17 mouse cellular contexts compared by ENCODE assay signal in genomic region chr14:102477162-102477561, GRCm38 (mm10).
"Had no signal": no experiment of that assay in that cellular context is flagged by ENCODE, and none has a peak within 500 bp of the region (broad histone marks: within the 10 kb centered on the region; RNA-seq: fewer than 3 reads in every experiment).

No protein-coding gene starts in this region.

- DNase-seq: left cerebral cortex, postnatal 4 days; liver; liver, embryonic 13.5 days; liver, postnatal 0 days; lung, adult 18-20 months; lung, adult 2 months; lung, embryonic 14.5 days; lung, postnatal 10 days; lung, postnatal 14 days; lung, postnatal 36 days; lung, postnatal 4 days; midbrain, embryonic 14.5 days had no signal

- ATAC-seq: liver, embryonic 12.5 days; liver, postnatal 0 days; lung, postnatal 0 days; midbrain, embryonic 13.5 days; midbrain, embryonic 15.5 days; midbrain, embryonic 16.5 days had no signal
